Mouse (Mus musculus) spleen, adult 2 months (tissue): ENCODE results near the gene Shc2.

ENCODE experiments used
- CTCF ChIP-seq: fragments of 200-500 bp; IDR thresholded peaks from 2 replicates; pipeline ENCODE4 v1.5.1; 2011; ENCODE audit warnings: mild to moderate bottlenecking, inconsistent platforms; ENCODE audit not compliant: insufficient read depth, insufficient read length, insufficient replicate concordance; ENCODE audit errors: extremely low read depth
- POLR2A ChIP-seq: fragments of 200-500 bp; IDR thresholded peaks from 2 replicates; pipeline ENCODE4 v1.6.1; 2011; ENCODE audit warnings: low read depth, low read length, inconsistent platforms

DNA sequence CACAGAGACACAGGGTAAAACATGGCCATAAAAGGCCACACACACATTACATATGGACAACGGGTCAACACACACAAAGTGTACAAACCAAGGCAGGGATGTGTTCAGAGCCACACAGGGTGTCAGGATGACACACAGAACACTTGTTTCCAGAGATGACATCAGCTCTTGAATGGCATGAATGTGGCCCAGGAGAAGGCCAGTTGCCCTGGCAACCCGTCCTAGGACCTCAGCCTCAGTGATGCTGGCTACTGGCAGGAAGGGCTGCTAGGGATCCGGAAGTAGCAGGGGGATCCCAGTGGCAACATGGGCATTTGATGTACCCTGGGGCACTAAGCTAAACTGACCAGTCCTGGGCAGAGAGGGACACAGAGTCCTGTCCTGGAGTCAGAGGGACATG, 28.4 kb downstream of the Shc2 start:
- no peak for TF ChIP-seq POLR2A
- TF ChIP-seq CTCF: no peak
